Mouse (Mus musculus) olfactory bulb, adult 2 months (tissue): Measurements from ENCODE around the gene Srsf5.

ENCODE experiments used
- CTCF ChIP-seq: fragments of 200-500 bp; IDR thresholded peaks from 2 replicates; pipeline ENCODE4 v1.5.1; 2012; ENCODE audit warnings: low read depth, mild to moderate bottlenecking, low read length, moderate library complexity; ENCODE audit not compliant: insufficient read depth
- POLR2A ChIP-seq: fragments of 200-500 bp; IDR thresholded peaks from 2 replicates; pipeline ENCODE4 v1.6.1; 2012; ENCODE audit warnings: mild to moderate bottlenecking, low read depth, low read length, moderate library complexity; ENCODE audit not compliant: insufficient read depth

- TF ChIP-seq CTCF: no peak
- TF ChIP-seq POLR2A: no peak
These were observed 38.4 kb downstream of the Srsf5 start for GRCm38 (mm10) chr12:80983695-80984094.
